Mouse (Mus musculus) E14TG2a.4 (cell line): ENCODE data around the gene Mplkip.

Experiments
- CTCF ChIP-seq: conservative IDR thresholded peaks from 2 replicates; pipeline ENCODE4 v1.5.1; 2014; ENCODE audit warnings: low read length
- POU5F1 ChIP-seq: IDR thresholded peaks from 2 replicates; pipeline ENCODE4 v1.6.1; 2014; ENCODE audit warnings: low read length, borderline replicate concordance

DNA sequence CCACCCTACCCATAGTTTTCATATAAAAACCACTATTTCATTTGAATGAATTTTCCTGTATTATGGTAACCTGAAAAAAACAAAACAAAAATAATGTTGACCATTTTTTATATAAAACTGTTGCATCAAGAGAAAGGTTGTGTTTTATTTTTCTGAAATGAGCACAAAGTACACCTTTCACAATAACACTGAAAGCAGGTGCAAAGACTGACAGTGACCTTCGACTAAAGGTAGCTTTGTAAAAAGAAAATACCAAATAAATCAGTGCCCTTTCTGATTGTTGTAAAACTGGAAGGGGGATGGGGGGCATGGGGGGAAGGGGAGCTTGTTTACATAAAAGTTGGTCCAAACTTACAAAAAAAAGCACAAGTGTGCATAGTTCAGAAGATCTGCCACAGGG is 22.4 kb downstream of the Mplkip start:
- TF ChIP-seq CTCF: no peak
- no peak for TF ChIP-seq POU5F1
